Mouse (Mus musculus) thymus, postnatal 0 days (tissue): ENCODE data around the gene Cbs. TPM values are rescaled to one million over a fixed set of nuclear protein-coding genes. Genes with fewer than 3 reads are reported as not detected.

Source experiments
- DNase-seq: peaks from one replicate; pipeline ENCODE4 v3.0.0-alpha.2; 2015; ENCODE audit warnings: low spot score
- polyA plus RNA-seq: library from polyadenylated mRNA; unstranded; fragments of >200 nt; fragmentation: Nextera tagmentation; extraction: Ambion mirVana; gene quantifications from 2 replicates; pipeline ENCODE4 v1.2.1, GENCODE M21; 2015

Cbs gene
- polyA plus RNA-seq, 1 experiment from 2014 or later: 0.88 TPM

DNA sequence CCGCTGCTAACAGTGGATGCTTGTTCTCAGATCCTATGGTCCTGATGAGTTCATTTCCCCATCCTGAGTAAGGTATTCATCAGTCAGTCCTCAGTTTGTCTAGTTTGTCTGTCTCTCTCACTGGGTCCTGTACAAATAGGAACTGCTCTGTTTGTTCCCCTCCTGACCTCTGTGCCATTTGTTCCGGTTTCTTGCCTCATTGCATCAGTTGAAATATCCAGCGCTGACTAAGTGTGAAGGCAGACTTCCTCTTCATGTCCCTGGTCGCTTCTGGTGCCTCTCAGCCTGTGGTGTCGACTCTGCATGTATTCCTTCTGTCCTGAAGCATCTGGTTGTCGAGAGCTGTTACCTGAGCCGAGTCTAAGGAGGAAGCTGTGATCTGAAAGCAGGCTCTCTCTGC lies 42.4 kb downstream of the Cbs start:
- DNase-seq: no peak

DNA sequence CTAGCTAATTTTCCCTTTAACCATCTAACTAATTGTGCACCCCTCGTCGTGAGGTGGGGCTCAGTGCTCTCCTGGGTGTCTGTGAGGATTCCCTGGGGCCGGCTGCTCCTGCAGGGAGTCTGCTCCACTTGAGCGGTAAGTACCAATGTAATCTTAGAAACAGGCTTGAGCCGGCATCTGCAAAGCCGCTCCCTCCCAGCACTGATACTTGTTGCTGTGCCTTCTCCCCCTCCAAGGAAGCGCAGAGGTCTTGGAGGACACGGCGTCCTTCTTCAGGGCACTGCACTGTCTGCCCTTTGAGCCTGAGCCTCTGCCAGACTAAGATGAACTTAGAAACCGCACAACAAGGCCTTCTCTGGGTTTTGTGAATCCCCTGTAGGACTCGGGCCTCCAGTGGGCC lies 46.2 kb downstream of the Cbs start:
- DNase-seq: no peak

DNA sequence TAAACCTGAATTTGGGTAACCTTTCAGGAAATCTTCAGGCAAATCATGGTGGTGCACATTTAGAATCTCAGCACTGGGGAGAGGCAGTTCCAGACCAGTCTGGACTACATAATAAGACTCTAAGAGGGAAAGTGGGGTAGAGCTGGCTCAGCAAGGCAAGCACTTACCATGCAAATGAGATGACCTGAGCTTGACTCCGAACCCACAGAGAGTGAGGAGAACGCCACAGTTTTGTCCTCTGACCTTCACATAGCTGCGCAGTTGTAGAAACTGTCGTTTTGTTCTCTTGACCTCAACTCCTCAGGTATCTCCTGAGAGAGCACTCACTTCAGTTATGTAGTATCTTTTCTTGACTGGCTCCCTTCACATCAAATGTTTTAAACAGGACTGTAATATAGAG lies 48.3 kb downstream of the Cbs start:
- no peak for DNase-seq

DNA sequence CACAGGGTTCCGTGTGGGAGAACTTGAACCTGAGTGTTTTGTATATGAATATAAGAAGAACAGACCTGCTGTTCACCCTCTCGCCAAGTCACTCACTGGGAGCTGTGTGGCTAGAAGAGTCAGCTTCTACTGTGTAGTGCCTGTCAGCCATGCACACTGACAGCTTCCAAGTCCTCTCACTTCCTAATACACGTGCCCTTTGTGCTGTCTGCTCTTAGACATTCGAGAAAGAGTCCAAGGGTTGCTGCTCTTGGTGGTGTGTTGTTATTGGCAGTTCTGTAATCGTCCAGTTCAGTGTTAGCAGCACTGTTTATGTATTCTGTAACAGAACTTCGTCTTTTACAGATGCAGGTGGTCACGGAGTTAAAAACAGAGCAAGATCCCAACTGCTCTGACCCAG lies 48.9 kb downstream of the Cbs start:
- DNase-seq: no peak

DNA sequence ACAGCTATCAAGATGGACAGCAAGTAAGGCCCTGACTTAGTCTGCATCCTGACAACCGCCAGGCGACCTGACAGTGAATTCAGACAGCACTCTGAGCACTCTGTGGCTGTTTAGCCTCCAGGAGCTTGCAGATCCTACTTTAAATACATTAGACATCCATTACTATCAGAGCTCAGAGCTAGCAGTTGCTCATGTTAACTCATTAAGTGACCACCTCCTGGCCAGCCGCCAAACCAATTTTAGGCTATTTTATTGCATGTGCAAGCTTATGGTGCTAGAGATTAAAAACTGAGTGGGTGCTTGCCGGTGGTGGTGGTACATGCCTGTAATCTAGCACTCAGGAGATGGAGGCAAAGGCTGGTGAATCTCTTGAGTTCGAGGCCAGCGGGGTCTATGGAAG lies 53.3 kb downstream of the Cbs start:
- DNase-seq: no peak

DNA sequence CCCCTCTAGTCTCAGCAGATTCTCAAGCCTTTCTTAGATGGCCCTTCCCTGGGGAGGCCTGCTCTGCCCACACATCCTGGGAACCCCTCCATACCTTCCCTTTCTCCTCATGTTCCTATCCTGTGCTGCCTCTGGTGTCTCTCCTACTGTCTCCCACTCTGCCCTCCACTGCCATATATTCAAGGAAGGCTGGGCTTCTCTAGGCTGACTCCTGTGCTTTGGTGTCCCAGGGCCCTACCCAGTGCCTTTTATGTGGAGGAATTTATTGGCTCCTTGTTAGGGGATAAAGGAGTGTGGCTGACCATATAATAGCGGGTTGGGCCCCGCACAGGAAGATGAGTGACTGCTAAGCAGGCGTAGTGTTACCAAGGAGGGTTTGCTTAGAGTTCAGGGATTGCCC lies 53.9 kb downstream of the Cbs start:
- DNase-seq: no peak

DNA sequence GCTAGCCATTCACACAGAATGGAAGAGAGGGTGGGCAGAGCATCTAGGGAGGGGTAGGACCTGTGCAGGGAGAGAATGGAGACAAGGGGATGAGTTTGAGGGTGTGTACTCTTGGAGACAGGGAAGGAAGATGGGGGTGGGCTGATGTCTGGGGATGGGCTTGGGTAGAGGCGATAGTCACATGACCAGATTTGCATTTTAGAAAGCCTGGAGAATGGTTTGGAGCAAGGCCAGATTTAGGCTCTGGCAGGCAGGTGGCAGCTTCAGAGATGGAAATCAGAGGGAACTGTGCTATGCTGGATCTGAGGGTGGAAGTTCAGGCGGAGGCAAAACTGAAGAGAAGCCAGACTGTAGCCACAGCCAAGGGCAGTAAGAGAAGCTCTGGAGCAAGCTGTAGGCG lies 56.7 kb downstream of the Cbs start:
- DNase-seq: no peak

DNA sequence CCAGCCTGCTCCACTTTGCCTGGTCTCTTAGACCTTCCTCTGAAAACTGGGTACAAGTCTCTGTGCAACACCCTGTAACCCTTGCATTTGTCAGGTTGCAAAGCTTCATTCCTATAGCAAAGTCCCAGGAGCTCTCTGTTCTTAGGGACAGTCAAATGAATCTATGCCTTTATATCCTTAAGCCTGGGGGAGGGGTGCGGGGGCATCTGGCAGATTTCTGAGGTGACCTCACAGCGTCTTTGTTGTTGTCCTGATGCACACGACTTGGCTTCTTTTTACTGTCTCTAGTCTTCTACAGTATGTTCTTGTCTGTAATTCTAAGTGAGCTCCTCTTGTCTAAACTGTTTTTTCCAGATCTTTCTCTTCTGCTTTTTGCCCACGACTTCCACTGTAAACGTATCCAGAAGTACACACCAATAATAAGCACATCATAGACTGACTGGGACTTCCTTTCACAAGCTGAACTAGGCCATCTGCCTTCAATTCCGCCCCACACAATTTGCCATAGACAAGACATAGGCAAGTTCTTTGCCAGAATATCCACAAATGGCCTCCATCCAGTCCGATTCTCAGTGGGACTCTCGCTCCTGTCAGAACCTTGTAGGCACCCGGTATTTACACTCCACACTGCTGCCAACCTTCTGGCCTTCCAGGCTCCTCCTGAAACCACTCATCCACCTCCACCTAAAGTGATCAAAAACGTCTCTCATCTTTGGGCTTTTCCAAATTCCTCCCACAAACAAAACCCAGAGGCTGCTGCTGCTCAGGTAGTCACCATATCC lies 60.5 kb downstream of the Cbs start:
- no peak for DNase-seq

DNA sequence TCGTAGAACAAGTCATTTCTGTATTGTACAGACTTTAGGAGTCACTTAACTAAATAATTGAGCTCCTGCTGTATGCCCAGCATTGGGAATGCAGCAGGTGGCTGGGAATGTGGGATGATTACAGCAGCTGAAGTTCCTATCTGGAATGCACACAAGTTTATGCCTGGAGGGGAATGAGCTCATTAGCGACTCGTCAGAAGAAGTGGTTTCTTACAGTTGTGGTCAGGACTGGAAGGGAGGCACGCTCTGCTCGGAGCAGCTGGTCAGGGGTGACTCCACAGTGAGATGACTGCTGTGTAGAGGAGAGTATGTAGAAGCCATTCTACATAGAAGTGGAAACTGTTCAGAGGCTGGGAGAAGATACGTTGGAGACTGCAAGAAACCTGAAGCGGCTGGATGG lies 62.4 kb downstream of the Cbs start:
- no peak for DNase-seq

DNA sequence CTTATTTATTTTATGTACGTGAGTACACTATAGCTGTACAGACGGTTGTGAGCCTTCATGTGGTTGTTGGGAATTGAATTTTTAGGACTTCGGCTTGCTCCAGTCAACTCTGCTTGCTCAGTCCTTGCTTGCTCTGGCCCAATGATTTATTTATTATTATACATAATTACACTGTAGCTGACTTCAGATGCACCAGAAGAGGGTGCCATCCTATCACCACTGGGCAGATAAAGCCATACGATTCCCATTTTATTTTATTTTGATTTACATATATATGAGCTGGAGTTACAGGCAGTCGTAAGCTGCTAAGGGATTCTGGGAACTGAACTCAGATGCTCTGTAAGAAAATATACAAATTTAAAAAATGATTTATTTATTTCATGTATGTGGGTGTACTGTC lies 65.3 kb downstream of the Cbs start:
- no peak for DNase-seq

DNA sequence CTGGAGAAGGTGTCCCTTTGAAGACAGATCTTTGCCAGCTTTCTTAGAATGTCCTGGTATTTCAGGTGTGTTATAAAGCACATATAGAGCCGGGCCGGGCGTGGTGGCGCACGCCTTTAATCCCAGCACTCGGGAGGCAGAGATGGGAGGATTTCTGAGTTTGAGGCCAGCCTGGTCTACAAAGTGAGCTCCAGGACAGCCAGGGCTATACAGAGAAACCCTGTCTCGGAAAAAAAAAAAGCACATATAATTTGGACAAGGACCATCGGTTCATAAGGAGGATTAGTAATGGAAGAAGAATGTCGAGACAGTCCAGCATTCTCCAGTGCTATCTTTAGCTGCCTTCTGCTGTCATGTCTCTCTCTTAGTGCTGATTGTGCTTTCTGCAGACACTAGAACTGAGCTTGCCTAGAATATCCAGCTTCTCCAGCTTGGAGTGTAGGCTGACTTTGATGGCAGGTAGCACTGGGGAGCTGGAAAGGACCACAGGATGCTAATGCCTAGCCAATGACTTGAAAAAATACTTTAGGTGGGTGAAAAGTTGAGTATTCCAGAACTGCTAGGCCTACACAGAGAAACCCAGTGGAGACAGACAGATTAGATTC lies 66.6 kb downstream of the Cbs start:
- peak; percentile 30 for DNase-seq

DNA sequence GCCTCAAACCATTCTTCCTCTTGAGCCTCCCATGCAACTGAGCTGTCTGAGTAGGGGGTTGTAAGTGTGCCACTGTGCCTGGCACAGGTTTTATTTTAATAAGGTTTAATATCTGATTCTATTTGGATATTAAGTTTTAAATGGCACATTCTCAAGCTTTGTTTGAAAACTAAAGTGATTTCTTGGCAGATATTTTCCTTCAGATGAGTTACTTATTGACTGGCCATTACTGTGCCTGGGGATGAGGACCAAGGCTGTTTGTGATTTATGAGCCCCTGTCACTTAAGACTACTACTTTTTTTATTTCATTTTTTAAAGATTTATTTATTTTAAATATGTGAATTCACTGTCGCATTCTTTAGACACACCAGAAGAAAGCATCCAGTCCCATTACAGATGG lies 67.3 kb downstream of the Cbs start:
- DNase-seq: no peak

DNA sequence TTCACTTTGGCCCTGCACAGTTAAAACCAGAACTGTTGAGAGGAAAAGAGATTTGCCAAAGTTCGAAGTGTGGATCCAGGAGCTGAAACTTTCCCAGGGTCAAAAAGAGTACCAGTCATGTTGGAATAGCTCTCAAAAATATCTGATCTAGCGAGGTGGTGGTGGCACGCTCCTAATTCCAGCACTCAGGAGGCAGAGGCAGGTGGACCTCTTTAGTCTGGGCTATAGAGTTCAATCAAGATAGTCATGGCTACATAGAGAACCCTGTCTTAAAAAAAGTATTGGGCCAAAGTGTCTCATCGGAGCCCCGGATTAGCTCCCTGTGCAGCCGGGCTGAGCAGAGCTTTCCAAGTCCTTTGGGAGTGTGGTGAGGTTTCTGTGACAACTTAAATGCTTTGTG lies 70.8 kb downstream of the Cbs start:
- DNase-seq: peak; percentile 7

DNA sequence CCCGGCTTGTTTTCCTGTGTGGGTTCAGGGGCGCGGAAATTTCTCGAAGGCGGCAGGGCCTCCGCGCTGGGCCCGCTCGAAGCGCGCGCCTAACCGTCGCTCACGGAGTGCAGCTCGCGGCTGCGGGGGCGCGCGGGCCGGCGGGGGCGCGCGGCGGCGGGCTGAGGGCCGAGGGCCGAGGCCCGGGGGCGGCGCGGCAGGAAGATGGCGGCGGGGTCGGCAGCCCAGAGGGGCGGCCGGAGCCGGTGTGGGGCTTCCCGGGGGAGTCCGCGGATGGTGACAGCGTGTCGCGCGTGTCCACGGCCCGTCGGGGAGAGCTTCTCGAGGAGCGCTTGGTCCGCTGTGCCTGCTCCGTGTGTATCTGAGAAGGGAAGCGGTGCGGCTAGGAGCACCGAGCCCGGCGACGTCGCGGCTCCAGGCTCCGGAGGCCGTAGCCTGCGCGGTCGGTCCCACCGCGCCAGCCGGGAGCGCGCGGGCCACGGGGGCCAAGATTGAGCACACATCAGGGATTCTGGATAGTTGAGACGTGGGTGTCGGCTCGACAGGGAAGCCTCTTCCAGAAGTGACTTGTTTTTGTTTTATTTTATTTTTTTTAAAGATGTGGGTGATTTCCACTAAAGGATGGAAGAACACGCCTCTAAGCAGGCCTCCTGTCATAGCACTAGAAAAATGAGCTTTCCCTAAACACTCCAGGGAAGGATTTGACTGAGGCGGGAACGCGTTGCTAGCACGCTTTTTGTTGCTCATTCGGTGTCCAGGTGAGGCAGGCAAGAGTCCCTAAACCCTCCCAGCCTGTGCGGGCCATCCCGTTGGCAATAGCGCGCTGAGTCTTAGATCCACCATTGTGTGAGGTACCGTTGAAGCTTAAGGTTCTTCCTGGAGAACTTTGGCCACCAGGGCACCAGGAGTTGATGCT lies 71.6 kb downstream of the Cbs start:
- peak; percentile 87 for DNase-seq

DNA sequence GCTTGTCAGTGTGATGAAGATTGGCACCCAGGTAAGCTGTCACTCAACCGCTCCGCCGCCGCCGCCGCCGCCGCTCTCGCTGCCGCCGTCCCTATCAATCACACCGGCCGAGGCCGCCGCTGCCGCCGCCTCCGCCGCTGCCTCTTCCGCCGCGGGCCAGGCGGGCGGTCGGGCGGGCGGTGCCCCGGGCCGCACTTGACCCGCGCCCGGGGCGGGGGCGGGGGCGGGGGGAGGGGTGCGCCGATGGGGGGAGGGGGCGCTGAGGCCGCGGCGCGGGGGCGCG lies 72.2 kb downstream of the Cbs start:
- no peak for DNase-seq

DNA sequence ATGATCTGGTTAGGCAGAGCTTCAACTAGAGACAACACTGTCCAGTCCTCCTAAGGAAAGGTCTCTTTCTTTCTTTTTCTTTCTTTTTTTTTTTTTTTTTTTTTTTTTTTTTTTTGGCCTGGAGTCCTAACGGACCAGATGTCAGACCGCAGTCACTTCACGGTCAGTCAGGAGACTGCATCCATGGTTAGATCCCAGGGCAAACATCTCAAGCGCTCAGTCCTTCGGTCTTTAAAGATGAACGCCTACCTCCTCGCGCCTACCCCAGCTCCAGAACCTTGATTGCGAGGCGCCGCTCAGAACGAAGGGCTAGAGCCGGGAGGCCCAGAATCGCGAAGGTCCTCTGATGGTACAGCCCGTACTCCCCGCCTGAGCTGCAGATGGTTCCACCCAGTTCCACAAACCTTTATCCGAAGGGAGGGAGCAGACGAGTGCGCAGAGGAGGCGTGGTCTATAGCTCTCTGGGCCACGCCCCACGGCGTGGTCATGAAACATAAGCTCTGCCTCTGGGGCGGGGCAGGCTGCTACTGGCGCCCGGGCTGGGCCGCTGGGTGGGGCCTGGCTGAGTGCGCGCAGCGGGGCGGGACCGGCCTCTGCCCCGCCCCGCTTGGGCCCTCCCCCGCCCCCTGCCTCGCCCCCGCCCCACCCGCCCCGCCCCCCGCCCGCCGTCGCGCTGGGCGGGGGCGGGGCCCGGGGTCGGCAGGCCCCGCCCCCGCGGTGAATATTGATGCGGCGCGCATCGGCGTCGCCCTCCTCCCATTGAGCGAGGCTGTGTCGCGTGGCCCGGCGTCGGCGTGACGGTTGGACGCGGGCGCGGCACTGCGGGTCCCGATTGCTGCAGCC lies 72.8 kb downstream of the Cbs start, which contains the start of gene Pknox1:
Gene Pknox1, plus strand, starts transcription at position 720 of the 843 bp plus-strand sequence.
- peak; percentile 100 for DNase-seq

DNA sequence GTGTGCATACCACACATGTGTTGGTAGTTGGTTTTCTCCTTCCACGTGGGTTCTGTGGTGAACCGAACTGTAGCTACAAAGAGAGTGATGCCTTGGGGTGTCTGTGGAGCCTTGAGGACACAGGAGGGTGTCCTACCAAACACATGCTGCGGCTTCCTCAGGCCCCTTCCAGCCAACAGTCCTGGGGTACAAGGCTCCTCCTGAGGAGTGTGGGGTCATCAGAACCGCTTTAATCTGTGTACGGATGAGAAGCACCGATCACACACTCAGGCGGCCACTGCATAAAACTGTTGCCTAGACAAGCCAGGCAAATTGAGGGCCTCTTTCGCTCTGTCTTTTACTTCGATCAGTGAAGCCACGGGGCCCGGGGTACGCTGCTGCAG lies 73.4 kb downstream of the Cbs start:
- peak; percentile 61 for DNase-seq

DNA sequence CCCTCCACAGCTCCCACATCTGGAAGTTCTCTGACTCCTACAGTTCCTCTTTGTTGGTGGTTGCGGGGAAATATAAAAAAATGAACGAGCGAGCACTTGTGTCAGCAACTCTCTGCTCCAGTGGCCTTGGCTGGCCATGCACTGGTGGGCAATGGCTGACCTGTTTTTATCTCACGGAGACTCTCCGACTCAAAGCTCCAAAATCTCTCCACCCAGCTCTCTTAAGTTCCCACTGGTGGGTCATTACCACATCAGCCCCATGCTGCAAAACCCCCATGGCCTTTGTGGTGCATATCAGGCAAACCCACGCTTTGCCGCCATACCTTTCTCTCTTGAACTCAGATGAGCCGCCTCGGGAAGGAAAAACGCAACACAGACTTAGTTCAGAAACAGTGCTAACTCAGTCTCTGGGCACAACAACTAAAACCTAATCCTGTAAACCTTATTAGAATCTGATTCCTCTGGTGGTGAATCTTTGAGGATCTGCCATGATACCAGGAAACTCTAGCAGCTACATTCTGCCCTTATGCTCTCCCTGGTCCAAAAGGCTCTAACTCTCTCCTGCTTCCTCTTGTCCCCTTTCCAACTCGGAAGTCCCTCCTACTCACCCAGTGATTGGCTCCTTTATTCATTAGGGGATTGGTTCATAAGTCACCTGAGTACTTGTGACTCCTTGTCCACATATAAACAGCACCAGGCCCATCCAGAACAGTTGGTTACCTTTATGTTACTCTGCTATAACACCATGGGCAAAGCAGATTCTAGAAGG lies 77.8 kb downstream of the Cbs start:
- DNase-seq: no peak
